13 mouse cellular contexts compared by ENCODE assay signal in the genomic region with DNA sequence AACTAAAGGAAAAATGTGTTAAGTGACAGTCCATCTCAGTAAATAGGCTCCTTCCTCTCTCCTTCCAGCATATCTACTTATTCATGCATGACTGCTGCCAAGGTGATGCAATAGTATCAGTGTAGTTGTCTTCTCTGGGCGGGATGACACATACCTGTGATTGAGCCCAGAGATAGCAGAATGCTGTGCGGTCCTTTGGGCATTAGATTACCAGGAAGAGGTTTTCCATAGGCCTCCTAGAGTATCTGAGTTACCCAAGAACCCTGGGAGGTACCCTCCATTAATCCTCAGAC.
"Had no signal": no experiment of that assay in that cellular context is flagged by ENCODE, and none has a peak within 500 bp of the region (broad histone marks: within the 10 kb centered on the region; RNA-seq: fewer than 3 reads in every experiment).

No protein-coding gene starts in this region.

- H3K36me3 ChIP-seq: limb, embryonic 12.5 days; liver, embryonic 13.5 days; lung, embryonic 15.5 days; midbrain, embryonic 12.5 days; neural tube, embryonic 12.5 days had no signal

- ATAC-seq: liver, postnatal 0 days had no signal

- H3K27me3 ChIP-seq: limb, embryonic 12.5 days; liver, embryonic 13.5 days; lung, embryonic 15.5 days; midbrain, embryonic 12.5 days; neural tube, embryonic 12.5 days had no signal

- H3K4me3 ChIP-seq: limb, embryonic 12.5 days; liver, embryonic 13.5 days; lung, embryonic 15.5 days; midbrain, embryonic 12.5 days; neural tube, embryonic 12.5 days had no signal

- H3K9me3 ChIP-seq: limb, embryonic 12.5 days; liver, embryonic 13.5 days; lung, embryonic 15.5 days; midbrain, embryonic 12.5 days; neural tube, embryonic 12.5 days had no signal

- H3K4me1 ChIP-seq: liver, embryonic 13.5 days; lung, embryonic 15.5 days; neural tube, embryonic 12.5 days had no signal

- DNase-seq: kidney, postnatal 25 days; layer of hippocampus, postnatal 36 days; liver; liver, embryonic 13.5 days; liver, postnatal 0 days; right cerebral cortex, adult 18-20 months; right cerebral cortex, postnatal 25 days; thymus, postnatal 25 days had no signal

- H3K27ac ChIP-seq: limb, embryonic 12.5 days; liver, embryonic 13.5 days; lung, embryonic 15.5 days; midbrain, embryonic 12.5 days; neural tube, embryonic 12.5 days; stomach, postnatal 0 days had no signal

- H3K4me2 ChIP-seq: limb, embryonic 12.5 days; liver, embryonic 13.5 days; lung, embryonic 15.5 days; midbrain, embryonic 12.5 days; neural tube, embryonic 12.5 days had no signal

- H3K9ac ChIP-seq: limb, embryonic 12.5 days; liver, embryonic 13.5 days; liver, postnatal 0 days; lung, embryonic 15.5 days; midbrain, embryonic 12.5 days; neural tube, embryonic 12.5 days had no signal
